Mouse (Mus musculus) leukemia stem cell, adult 10-12 weeks (primary cell): ENCODE measurements around the gene Dennd1b. TPM values are rescaled to one million over a fixed set of nuclear protein-coding genes. Genes with fewer than 3 reads are reported as not detected.

Experiments used
- polyA plus RNA-seq: library from polyadenylated mRNA; stranded (reverse); fragments of >175 nt; gene quantifications from 2 replicates; pipeline ENCODE4 v1.2.3, GENCODE M21; 2012; ENCODE audit warnings: low replicate concordance

Dennd1b gene
- 2.8 and 3.4 TPM in 2 replicates for polyA plus RNA-seq

DNA sequence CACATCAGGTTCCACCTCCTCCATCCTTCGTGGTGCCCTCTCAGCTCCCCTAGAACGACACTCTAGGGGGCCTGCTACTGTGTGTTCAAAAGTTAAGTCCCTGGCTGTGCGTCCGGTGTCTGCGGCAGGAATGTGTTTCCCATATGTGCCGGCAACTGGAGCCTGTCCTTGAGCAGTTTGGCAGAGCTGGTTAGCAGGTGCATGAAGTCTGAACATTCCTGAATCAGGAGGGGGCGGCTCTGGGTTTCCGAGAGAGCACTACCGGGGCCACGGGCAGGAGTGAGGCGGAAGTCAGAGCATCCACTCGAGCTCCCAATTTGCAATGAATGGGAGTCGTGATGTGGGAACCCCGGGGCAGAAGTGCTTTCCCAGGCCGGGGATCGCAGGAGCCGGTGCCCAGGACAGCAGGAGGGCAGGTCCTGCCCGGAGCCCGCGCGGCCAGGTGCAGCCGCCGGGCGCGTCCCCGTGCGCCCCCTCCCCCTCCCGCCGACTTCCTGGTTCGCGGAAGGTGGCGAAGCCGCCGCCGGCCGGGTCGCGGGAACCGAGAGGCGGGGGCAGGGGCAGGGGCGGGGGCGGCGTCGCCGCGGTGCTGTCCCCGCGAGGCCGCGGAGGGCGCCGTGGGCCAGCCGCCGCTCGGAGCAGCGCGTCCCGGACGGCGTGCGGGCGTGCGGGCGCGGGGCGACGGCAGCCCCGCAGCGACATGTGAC lies at the start of gene Dennd1b:
TSS of gene Dennd1b (plus strand) at position 275 of the 707 bp plus-strand sequence.

Other genes starting within 250 kb of the Dennd1b start
- not detected in 2 replicates for gene Lhx9, start 114.9 kb upstream of the Dennd1b start, polyA plus RNA-seq
- 20.6 and 23.9 TPM in 2 replicates for gene 2310009B15Rik, start 106.6 kb upstream of the Dennd1b start, polyA plus RNA-seq